ENCODE assay signal across 11 mouse cellular contexts in genomic region chr6:99931588-99931987, GRCm38 (mm10).
DNase-seq lines count a peak whose midpoint lies in the region; ATAC-seq and TF ChIP-seq lines count a peak whose summit lies in the region.
"Had no signal": no experiment of that assay in that cellular context is flagged by ENCODE, and none has a peak within 500 bp of the region (broad histone marks: within the 10 kb centered on the region; RNA-seq: fewer than 3 reads in every experiment).

No protein-coding gene starts in this region.

- no peak for TF ChIP-seq CTCF in lung, adult 2 months (IDR thresholded peaks at IDR 0.05; ENCODE audit: insufficient read depth, low read length)

- H3K9me3 ChIP-seq in forebrain, embryonic 10.5 days = no peaks in the 10 kb centered on the region
- H3K9me3 ChIP-seq: lung, embryonic 15.5 days had no signal

- no peaks in the 10 kb centered on the region for H3K36me3 ChIP-seq in forebrain, embryonic 10.5 days (replicated peaks)
- H3K36me3 ChIP-seq: lung, embryonic 15.5 days had no signal

- peak; percentile 27 to 56 for DNase-seq in lung, adult 18-20 months
- DNase-seq in lung, adult 2 months = no peak
- peak; percentile 83 for DNase-seq in large intestine, adult 2 months (ENCODE audit: low read depth, low spot score)
- no peak for DNase-seq in frontal cortex, postnatal 14 days (ENCODE audit: low spot score in 2 of 2)
- DNase-seq in adrenal gland, postnatal 36 days = no peak
- no peak for DNase-seq in forebrain, embryonic 10.5 days (ENCODE audit: extremely low spot score, low spot score)
- DNase-seq: embryo, embryonic 11 days; gastrocnemius, postnatal 14 days; spleen, adult 18-20 months had no signal

- TF ChIP-seq POLR2A in lung, adult 2 months (IDR thresholded peaks at IDR 0.05; ENCODE audit: borderline replicate concordance, extremely low read depth, low read depth, low read length) = no peak

- no peaks in the 10 kb centered on the region for H3K27me3 ChIP-seq in forebrain, embryonic 10.5 days (ENCODE audit: poor library complexity, severe bottlenecking)
- H3K27me3 ChIP-seq: lung, embryonic 15.5 days had no signal

- H3K4me1 ChIP-seq in lung, adult 2 months (ENCODE audit: control insufficient read depth, insufficient read depth, low read length) = peaks cover 18% of the 10 kb centered on the region
- H3K4me1 ChIP-seq in forebrain, embryonic 10.5 days = no peaks in the 10 kb centered on the region; the same call in 1 of the 2 replicates

- 22% methylated on average over 4 of the region's 4 CpGs for WGBS in lung, adult 2 months
- 18% methylated on average over 4 of the region's 4 CpGs for WGBS in large intestine, adult 2 months
- 81% methylated on average over 4 of the region's 4 CpGs for WGBS in forebrain, embryonic 10.5 days

- no peak overlapping the region for H3K27ac ChIP-seq in forebrain, embryonic 10.5 days
- H3K27ac ChIP-seq: lung, embryonic 15.5 days had no signal

- ATAC-seq in granulocyte monocyte progenitor cell, adult 5-6 weeks (replicated peaks; ENCODE audit: poor library complexity, severe bottlenecking) = peak; percentile 71

- H3K4me3 ChIP-seq in lung, adult 2 months (replicated peaks; ENCODE audit: extremely low read depth, low read depth, low read length) = no peak overlapping the region
- no peak overlapping the region for H3K4me3 ChIP-seq in forebrain, embryonic 10.5 days
- H3K4me3 ChIP-seq: lung, embryonic 15.5 days had no signal

Comparison
In these comparisons a context has a peak if more than half of its experiments do, and no peak if none do; other contexts are left out.
1. DNase-seq: peak in lung, adult 18-20 months (2 of 2) and large intestine, adult 2 months (single experiment); none in lung, adult 2 months (single experiment), frontal cortex, postnatal 14 days (0 of 2), adrenal gland, postnatal 36 days (0 of 2) and forebrain, embryonic 10.5 days (single experiment).